Mouse (Mus musculus) kidney, adult 2 months (tissue): Measurements from ENCODE around the gene Lmln.

ENCODE experiments used
- CTCF ChIP-seq: fragments of 200-500 bp; conservative IDR thresholded peaks from 2 replicates; pipeline ENCODE4 v1.5.1; 2011; ENCODE audit warnings: low read depth, mild to moderate bottlenecking, control low read depth, low read length, moderate library complexity, mixed read lengths; ENCODE audit not compliant: insufficient read depth, insufficient read length
- POLR2A ChIP-seq: fragments of 200-500 bp; IDR thresholded peaks from one replicate; pipeline ENCODE4 v1.6.1; 2011; ENCODE audit warnings: low read depth, low read length, control low read depth

GRCm38 (mm10) chr16:33167537-33167936, 105.2 kb downstream of the Lmln start:
- peak; percentile 45 for TF ChIP-seq CTCF
- TF ChIP-seq POLR2A = no peak
